Mouse (Mus musculus) embryonic facial prominence, embryonic 12.5 days (tissue): ENCODE results near the gene Mgmt. TPM values are rescaled to one million over a fixed set of nuclear protein-coding genes. Genes with fewer than 3 reads are reported as not detected.

Experiments used
- ATAC-seq: fragments of 200-750 bp; cut with Nextera tagmentation; 2 replicates; pipeline ENCODE4 v1.8.0; 2017; ENCODE audit not compliant: insufficient number of reproducible peaks, insufficient read depth, low FRiP score, low TSS enrichment
- H3K27ac ChIP-seq: fragments of 300-500 bp; sonication (generic); 2 replicates; pipeline ENCODE4 v1.5.1; 2016; ENCODE audit warnings: mild to moderate bottlenecking
- H3K27me3 ChIP-seq: fragments of 300-500 bp; sonication (generic); 2 replicates; pipeline ENCODE4 v1.6.1; 2016; ENCODE audit warnings: mild to moderate bottlenecking, moderate library complexity
- H3K36me3 ChIP-seq: fragments of 300-500 bp; sonication (generic); 2 replicates; pipeline ENCODE4 v1.6.1; 2016; ENCODE audit warnings: mild to moderate bottlenecking
- H3K4me1 ChIP-seq: fragments of 300-500 bp; sonication (generic); 2 replicates; pipeline ENCODE4 v1.6.1; 2016
- H3K4me2 ChIP-seq: fragments of 300-500 bp; sonication (generic); replicated peaks from 2 replicates; pipeline ENCODE4 v1.6.1; 2016; ENCODE audit warnings: mild to moderate bottlenecking, moderate library complexity
- H3K4me3 ChIP-seq: fragments of 300-500 bp; sonication (generic); 2 replicates; pipeline ENCODE4 v1.5.1; 2016; ENCODE audit warnings: mild to moderate bottlenecking
- H3K9ac ChIP-seq: fragments of 300-500 bp; sonication (generic); 2 replicates; pipeline ENCODE4 v1.6.1; 2016; ENCODE audit warnings: mild to moderate bottlenecking, moderate library complexity
- H3K9me3 ChIP-seq: fragments of 300-500 bp; sonication (generic); 2 replicates; pipeline ENCODE4 v1.6.1; 2016; ENCODE audit warnings: mild to moderate bottlenecking, moderate library complexity
- WGBS: fragments of 180-500 bp; shearing (Covaris S2); methylation state at CpG from one replicate; pipeline ENCODE4 v1.1.7; 2016; 5-methylcytosine and 5-hydroxymethylcytosine counted together
- polyA plus RNA-seq: library from polyadenylated mRNA; unstranded; fragments of >200 nt; fragmentation: Nextera tagmentation; extraction: Ambion mirVana; gene quantifications from 2 replicates; pipeline ENCODE4 v1.2.1, GENCODE M21; 2016

Mgmt gene
- polyA plus RNA-seq, 1 experiment from 2014 or later, result 6.3 TPM

DNA sequence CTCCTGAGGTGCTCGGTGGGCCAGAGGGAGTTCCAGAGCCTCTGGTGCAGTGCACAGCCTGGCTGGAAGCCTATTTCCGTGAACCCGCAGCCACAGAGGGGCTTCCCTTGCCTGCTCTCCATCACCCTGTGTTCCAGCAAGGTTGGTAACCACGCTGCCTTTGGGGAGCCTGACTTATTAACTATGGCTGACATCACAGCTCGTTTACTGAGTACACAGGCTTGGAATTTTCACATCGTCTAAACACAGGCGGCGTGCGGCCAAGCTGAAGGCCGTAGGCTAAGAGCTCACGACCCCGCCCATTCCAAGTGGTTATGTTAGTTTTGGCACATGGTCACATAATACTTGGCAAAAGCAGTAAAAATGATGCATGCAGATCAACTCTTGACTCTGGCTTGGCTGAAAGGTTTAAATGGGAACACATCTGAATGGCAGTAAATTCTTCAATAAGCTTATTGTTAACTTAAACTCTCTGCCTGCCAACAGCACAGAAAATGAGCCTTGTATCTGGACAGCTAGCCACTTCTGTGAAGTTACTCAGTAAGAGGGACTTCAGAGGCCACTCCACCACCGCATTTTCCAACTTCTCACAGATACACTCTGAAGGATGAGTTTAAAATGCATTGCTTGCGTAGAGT lies 191.7 kb downstream of the Mgmt start:
- no peaks in the 10 kb centered on the region for H3K36me3 ChIP-seq
- no peak overlapping the region for H3K4me3 ChIP-seq
- 56% methylated on average over 14 of the region's 14 CpGs for whole genome bisulfite sequencing
- H3K4me2 ChIP-seq, result no peak overlapping the region
- H3K27me3 ChIP-seq, result no peaks in the 10 kb centered on the region
- ATAC-seq, result 0 out of 2 replicates have a peak, but pooled peaks have one; percentile 54
- H3K4me1 ChIP-seq, result peaks cover 29% of the 10 kb centered on the region
- no peaks in the 10 kb centered on the region for H3K9me3 ChIP-seq
- no peak overlapping the region for H3K9ac ChIP-seq
- H3K27ac ChIP-seq, result peak overlapping the region; percentile 12; the same call in 1 of the 2 replicates

GRCm38 (mm10) chr7:137087136-137087535 lies 192.7 kb downstream of the Mgmt start:
- ATAC-seq, result no peak
- H3K27me3 ChIP-seq, result no peaks in the 10 kb centered on the region
- peaks cover 29% of the 10 kb centered on the region for H3K4me1 ChIP-seq
- H3K27ac ChIP-seq, result no peak overlapping the region
- 82% methylated on average over 6 of the region's 6 CpGs for WGBS
- no peaks in the 10 kb centered on the region for H3K9me3 ChIP-seq
- no peak overlapping the region for H3K4me3 ChIP-seq
- no peaks in the 10 kb centered on the region for H3K36me3 ChIP-seq
- no peak overlapping the region for H3K9ac ChIP-seq
- H3K4me2 ChIP-seq, result no peak overlapping the region

- H3K27me3 ChIP-seq, result no peaks in the 10 kb centered on the region
- peaks cover 29% of the 10 kb centered on the region for H3K4me1 ChIP-seq
- no peak overlapping the region for H3K27ac ChIP-seq
- no peaks in the 10 kb centered on the region for H3K36me3 ChIP-seq
- no peak overlapping the region for H3K9ac ChIP-seq
- 52% methylated on average over 6 of the region's 6 CpGs for WGBS
- no peaks in the 10 kb centered on the region for H3K9me3 ChIP-seq
- no peak for ATAC-seq
- no peak overlapping the region for H3K4me2 ChIP-seq
- no peak overlapping the region for H3K4me3 ChIP-seq
Observed at GRCm38 (mm10) chr7:137088141-137088540, 193.7 kb downstream of the Mgmt start.

DNA sequence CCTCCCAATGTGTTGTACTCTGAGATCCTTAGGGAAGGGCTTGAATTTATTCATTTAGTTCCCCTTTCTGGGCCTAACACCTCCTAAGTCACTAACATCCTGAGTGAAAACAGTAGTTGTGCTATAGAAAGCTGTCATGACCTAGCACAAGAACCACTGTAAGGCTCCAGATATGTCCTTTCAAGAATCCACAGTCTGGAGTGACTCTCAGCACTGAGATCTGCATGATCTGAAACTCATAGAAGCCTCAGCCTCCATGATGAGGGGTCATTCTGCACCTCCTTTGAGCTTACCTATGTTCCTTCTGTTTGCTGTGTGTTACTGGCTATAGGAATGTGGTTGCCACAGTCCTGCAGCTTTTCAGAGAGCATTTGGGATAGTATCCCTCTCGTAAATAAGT lies 200.1 kb downstream of the Mgmt start:
- 88% methylated on average over 1 of the region's 1 CpGs for WGBS
- ATAC-seq, result no peak
- no peaks in the 10 kb centered on the region for H3K9me3 ChIP-seq
- H3K4me2 ChIP-seq, result no peak overlapping the region
- no peak overlapping the region for H3K27ac ChIP-seq
- H3K4me1 ChIP-seq, result no peaks in the 10 kb centered on the region
- no peak overlapping the region for H3K4me3 ChIP-seq
- H3K27me3 ChIP-seq, result no peaks in the 10 kb centered on the region
- H3K9ac ChIP-seq, result no peak overlapping the region
- no peaks in the 10 kb centered on the region for H3K36me3 ChIP-seq

GRCm38 (mm10) chr7:137095702-137096101 lies 201.3 kb downstream of the Mgmt start:
- H3K4me3 ChIP-seq, result no peak overlapping the region
- H3K27me3 ChIP-seq, result no peaks in the 10 kb centered on the region
- H3K9ac ChIP-seq, result no peak overlapping the region
- H3K9me3 ChIP-seq, result no peaks in the 10 kb centered on the region
- H3K36me3 ChIP-seq, result no peaks in the 10 kb centered on the region
- H3K27ac ChIP-seq, result no peak overlapping the region
- H3K4me2 ChIP-seq, result no peak overlapping the region
- no peak for ATAC-seq
- WGBS, result 77% methylated on average over 1 of the region's 1 CpGs
- no peaks in the 10 kb centered on the region for H3K4me1 ChIP-seq

DNA sequence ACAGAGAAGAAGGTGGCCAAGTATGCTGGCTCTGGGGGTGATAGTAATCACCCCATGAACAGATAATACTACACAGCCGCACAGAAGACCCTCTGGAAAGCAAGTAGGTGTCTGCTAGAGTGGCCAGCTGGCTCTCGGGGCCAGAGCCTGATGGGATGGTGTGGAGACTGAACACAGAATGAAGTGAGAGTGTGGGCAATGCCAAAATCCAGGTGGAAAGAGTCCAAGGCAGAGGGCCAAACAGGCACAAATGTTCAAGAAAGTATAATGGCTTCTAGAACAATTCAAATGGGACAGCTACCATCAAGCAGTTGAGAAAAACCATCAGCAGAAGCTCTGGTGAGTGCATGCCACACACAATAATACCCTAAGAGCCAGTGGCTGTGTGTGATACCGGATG lies 205.4 kb downstream of the Mgmt start:
- ATAC-seq, result no peak
- Histone ChIP-seq H3K4me1 (no peaks in the 10 kb centered on the region), H3K27ac (no peak overlapping the region), H3K27me3 (no peaks in the 10 kb centered on the region), H3K9me3 (no peaks in the 10 kb centered on the region), H3K4me3 (no peak overlapping the region), H3K36me3 (no peaks in the 10 kb centered on the region), H3K9ac (no peak overlapping the region), H3K4me2 (no peak overlapping the region)
- WGBS, result 86% methylated on average over 3 of the region's 3 CpGs

DNA sequence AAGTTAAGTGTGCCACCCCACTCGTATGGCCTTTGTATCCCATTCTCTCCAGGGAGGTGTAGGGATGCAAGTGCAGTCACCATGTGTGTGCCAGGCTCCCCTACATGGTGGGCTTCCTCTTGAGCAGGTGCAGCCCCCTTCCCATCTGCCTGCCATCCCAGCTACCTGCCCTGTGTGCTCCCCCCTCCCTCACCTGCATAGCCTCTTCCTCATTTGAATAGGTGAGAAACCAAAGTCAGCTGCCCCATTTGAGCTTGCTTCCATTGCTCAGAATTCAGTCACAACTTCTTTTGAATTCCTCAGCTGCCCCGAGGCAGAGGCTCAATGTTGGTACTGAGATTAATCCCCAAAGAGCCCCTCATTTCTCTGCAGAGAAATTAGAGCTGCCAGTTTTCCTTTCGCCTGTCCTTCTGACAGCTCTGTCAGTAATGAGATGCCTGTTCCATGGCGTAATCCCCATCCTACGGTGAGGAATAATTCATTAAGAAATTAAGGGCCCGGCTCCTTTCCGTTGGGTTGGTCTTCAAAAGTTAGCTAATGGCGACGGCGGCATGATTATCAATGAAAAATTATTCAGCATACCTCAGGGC lies 208.3 kb downstream of the Mgmt start:
- H3K27ac ChIP-seq, result no peak overlapping the region
- H3K36me3 ChIP-seq, result no peaks in the 10 kb centered on the region
- no peak overlapping the region for H3K9ac ChIP-seq
- no peaks in the 10 kb centered on the region for H3K4me1 ChIP-seq
- H3K27me3 ChIP-seq, result no peaks in the 10 kb centered on the region
- WGBS, result 74% methylated on average over 10 of the region's 10 CpGs
- no peak for ATAC-seq
- no peaks in the 10 kb centered on the region for H3K9me3 ChIP-seq
- no peak overlapping the region for H3K4me3 ChIP-seq
- no peak overlapping the region for H3K4me2 ChIP-seq

DNA sequence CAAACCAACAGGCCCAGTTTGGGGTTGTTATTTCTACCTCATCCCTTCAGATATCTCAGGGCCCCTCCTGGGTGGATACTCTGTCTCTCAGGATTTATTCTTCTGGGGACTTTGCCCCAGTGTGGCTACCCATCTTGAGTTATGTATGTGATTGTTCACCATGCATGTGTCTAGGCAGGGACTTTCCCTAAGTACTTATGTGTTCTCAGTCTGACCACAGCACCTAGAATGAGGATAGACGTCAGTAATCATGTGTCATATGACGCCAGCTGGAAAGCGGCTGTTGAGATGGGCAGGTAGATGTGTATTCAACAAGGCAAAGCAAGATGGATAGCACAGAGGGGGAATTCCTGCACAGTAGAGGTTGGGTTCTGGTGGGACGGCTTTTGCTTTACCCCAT lies 217.7 kb downstream of the Mgmt start:
- no peak for ATAC-seq
- no peak overlapping the region for H3K9ac ChIP-seq
- H3K4me2 ChIP-seq, result no peak overlapping the region
- H3K4me3 ChIP-seq, result no peak overlapping the region
- H3K27ac ChIP-seq, result no peak overlapping the region
- no peaks in the 10 kb centered on the region for H3K4me1 ChIP-seq
- peaks cover 17% of the 10 kb centered on the region for H3K9me3 ChIP-seq
- H3K27me3 ChIP-seq, result no peaks in the 10 kb centered on the region
- no peaks in the 10 kb centered on the region for H3K36me3 ChIP-seq
- WGBS, result 96% methylated on average over 4 of the region's 4 CpGs

DNA sequence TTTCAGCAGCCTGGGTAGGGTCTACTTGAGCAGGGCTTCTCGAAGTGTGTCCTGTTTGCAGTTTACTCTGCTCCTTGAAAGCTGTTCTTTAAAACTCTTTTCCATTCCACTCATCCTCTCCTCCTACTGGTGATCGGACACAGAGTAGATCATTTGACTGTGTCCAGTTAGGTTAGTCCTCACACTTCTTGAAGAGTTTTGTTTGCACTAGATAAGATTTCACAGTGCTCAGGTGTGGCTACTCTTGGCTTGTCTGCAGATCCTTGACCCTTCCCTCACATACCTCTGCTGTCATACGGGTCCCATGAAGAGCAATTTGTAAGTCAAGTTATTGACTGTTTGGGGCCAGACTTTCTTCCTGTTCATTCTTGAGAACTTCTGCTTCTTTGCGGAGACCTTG lies 221.8 kb downstream of the Mgmt start:
- no peak overlapping the region for H3K9ac ChIP-seq
- WGBS, result 89% methylated on average over 4 of the region's 4 CpGs
- ATAC-seq, result no peak
- peaks cover 8% of the 10 kb centered on the region; the same call in 1 of the 2 replicates for H3K4me1 ChIP-seq
- no peak overlapping the region for H3K4me2 ChIP-seq
- peaks cover 17% of the 10 kb centered on the region for H3K9me3 ChIP-seq
- H3K27ac ChIP-seq, result no peak overlapping the region
- H3K4me3 ChIP-seq, result no peak overlapping the region
- no peaks in the 10 kb centered on the region for H3K27me3 ChIP-seq
- no peaks in the 10 kb centered on the region for H3K36me3 ChIP-seq

DNA sequence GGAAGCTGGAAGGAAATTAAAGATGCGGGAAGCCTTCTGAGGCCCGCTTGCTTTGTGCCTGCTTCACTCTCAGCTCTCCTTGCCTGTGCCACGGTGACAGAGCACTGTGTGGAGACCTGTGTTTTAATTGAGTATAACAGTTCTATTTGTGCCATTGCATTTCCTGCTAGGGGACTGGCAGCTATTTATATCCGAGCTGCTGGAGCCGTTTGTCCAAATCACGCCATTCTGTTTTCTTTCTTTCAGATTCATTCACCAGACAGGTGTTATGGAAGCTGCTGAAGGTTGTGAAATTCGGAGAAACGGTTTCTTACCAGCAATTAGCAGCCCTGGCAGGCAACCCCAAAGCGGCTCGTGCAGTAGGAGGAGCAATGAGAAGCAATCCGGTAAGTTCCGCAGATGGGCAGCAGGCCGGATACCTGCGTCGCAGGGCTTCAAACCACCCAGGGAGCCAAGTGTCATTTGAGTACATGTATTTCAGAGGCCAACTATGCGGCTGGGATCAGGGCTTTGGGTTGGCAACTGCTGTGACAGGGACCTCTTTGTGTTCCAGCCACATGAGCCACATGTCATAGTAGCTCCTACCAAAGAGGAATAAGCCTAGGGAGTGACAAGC lies 226.9 kb downstream of the Mgmt start:
- no peak overlapping the region for H3K9ac ChIP-seq
- 60% methylated on average over 16 of the region's 16 CpGs for WGBS
- H3K36me3 ChIP-seq, result no peaks in the 10 kb centered on the region
- H3K27ac ChIP-seq, result no peak overlapping the region
- H3K4me2 ChIP-seq, result no peak overlapping the region
- no peaks in the 10 kb centered on the region for H3K9me3 ChIP-seq
- H3K27me3 ChIP-seq, result no peaks in the 10 kb centered on the region
- peaks cover 11% of the 10 kb centered on the region; the same call in 1 of the 2 replicates for H3K4me1 ChIP-seq
- no peak overlapping the region for H3K4me3 ChIP-seq
- ATAC-seq, result no peak

- Histone ChIP-seq H3K27ac (no peak overlapping the region), H3K9me3 (no peaks in the 10 kb centered on the region), H3K4me1 (peaks cover 7% of the 10 kb centered on the region; the same call in 1 of the 2 replicates), H3K4me3 (no peak overlapping the region), H3K4me2 (no peak overlapping the region), H3K27me3 (0 out of 2 replicates have a peak, but pooled peaks cover 3% of the 10 kb centered on the region), H3K36me3 (no peaks in the 10 kb centered on the region), H3K9ac (no peak overlapping the region)
- no peak for ATAC-seq
- 87% methylated on average over 8 of the region's 8 CpGs for WGBS
Observed at GRCm38 (mm10) chr7:137128726-137129125, 234.3 kb downstream of the Mgmt start.

DNA sequence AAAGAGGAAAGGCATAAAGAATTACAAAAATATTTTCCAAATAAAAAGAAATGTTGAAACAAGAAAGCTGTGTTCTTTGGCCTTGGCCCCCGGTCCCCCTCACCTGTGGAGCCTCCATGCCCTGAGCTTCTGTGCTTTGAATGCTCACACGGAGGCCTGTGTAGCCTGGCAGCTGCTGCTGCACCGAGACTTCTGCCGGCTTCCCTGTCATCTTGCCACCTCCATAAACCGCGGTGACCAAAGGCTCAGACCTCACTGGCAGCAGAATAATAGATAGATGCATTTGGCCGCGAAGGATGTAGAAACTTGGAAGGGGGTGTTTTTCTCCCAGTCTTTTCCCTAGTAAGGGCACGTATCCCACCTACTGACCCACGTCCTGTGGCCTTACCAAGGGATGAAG lies 235.8 kb downstream of the Mgmt start:
- ATAC-seq, result no peak
- H3K4me1 ChIP-seq, result peaks cover 7% of the 10 kb centered on the region; the same call in 1 of the 2 replicates
- H3K4me2 ChIP-seq, result no peak overlapping the region
- H3K9me3 ChIP-seq, result no peaks in the 10 kb centered on the region
- H3K36me3 ChIP-seq, result no peaks in the 10 kb centered on the region
- H3K27me3 ChIP-seq, result 0 out of 2 replicates have a peak, but pooled peaks cover 3% of the 10 kb centered on the region
- no peak overlapping the region for H3K9ac ChIP-seq
- 81% methylated on average over 10 of the region's 10 CpGs for WGBS
- no peak overlapping the region for H3K27ac ChIP-seq
- H3K4me3 ChIP-seq, result no peak overlapping the region
